Mouse (Mus musculus) limb, embryonic 10.5 days (tissue): ENCODE measurements at regions not wholly inside any gene's neighbourhood (a gene's known extent, or its start where the extent isn't known, plus 50 kb on each side); places are given as distances from the start of the nearest gene placed in this dataset.

ENCODE experiments used
- DNase-seq: peaks from one replicate; pipeline ENCODE4 v3.0.0-alpha.2; 2017; ENCODE audit warnings: low spot score
- H3K27ac ChIP-seq: fragments of 300-500 bp; sonication (generic); 2 replicates; pipeline ENCODE4 v1.5.1; 2016; ENCODE audit warnings: mild to moderate bottlenecking
- H3K27me3 ChIP-seq: fragments of 300-500 bp; sonication (generic); 2 replicates; pipeline ENCODE4 v1.6.1; 2016; ENCODE audit warnings: low read depth, mild to moderate bottlenecking; ENCODE audit not compliant: poor library complexity, severe bottlenecking
- H3K36me3 ChIP-seq: fragments of 300-500 bp; sonication (generic); 2 replicates; pipeline ENCODE4 v1.6.1; 2016; ENCODE audit warnings: mild to moderate bottlenecking, moderate library complexity
- H3K4me1 ChIP-seq: fragments of 300-500 bp; sonication (generic); 2 replicates; pipeline ENCODE4 v1.6.1; 2016
- H3K4me3 ChIP-seq: fragments of 300-500 bp; sonication (generic); 2 replicates; pipeline ENCODE4 v1.5.1; 2016; ENCODE audit warnings: mild to moderate bottlenecking, moderate library complexity
- H3K9me3 ChIP-seq: fragments of 300-500 bp; sonication (generic); replicated peaks from 2 replicates; pipeline ENCODE4 v1.6.1; 2016; ENCODE audit warnings: mild to moderate bottlenecking
- WGBS: fragments of 180-500 bp; shearing (Covaris S2); methylation state at CpG from one replicate; pipeline ENCODE4 v1.1.7; 2016; 5-methylcytosine and 5-hydroxymethylcytosine counted together

DNA sequence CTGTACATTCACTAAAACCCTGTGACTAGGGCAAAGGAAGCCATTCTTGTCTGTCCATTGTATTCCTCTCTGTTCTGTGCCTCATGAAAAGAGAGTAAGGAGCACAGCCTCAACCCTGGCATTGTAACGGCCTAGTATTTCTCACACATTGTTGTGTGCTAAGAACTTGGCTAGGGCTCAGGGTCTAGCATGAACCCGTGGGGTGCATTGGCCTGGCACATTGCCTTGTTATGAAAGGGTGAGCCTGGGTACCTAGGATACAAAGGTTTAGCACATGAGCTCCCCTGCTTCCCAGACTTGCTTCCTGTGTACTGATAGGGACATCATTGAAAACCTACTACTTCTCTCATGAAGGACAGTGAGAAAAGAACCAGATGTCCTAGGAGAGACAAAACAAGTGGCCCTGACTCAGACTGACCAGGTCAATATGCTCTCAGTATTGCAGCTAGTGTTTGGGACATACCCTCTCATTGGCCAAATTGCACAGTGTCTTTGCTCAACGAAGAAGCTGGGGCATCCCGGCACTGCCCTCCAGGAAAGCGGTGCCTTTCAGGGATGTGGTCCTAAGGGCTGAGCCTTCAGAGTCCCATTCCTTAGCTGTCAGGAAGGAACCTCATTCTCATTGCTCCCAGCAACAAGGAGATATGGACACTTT is 298.6 kb downstream of the Glrx3 start:
- no peak for DNase-seq
- 93% methylated on average over 5 of the region's 5 CpGs for WGBS
- no peaks in the 10 kb centered on the region for H3K36me3 ChIP-seq
- peaks cover 5% of the 10 kb centered on the region; the same call in 1 of the 2 replicates for H3K4me1 ChIP-seq
- no peak overlapping the region for H3K27ac ChIP-seq
- no peaks in the 10 kb centered on the region for H3K27me3 ChIP-seq
- H3K4me3 ChIP-seq, result no peak overlapping the region
- H3K9me3 ChIP-seq, result no peaks in the 10 kb centered on the region

DNA sequence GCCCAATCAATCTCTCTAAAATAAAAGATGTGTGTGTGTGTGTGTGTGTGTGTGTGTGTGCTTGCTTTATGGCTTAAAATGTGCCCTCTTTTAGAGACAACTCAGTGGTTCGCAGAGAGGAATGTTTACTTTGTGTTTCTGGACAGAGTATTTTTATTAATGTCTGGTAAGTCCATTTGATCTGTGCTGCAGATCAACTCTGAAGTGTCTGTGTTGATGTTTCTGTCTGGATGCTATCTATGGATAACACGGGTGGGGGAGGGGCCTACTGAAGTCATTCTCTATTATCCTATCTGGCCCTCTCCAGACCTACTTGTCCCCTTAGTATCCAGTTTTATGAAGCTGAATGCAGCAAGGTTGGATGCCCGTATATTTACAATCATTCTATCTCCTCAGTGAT is 304.3 kb downstream of the Glrx3 start:
- Histone ChIP-seq H3K27me3 (no peaks in the 10 kb centered on the region), H3K36me3 (no peaks in the 10 kb centered on the region), H3K4me1 (peaks cover 5% of the 10 kb centered on the region; the same call in 1 of the 2 replicates), H3K9me3 (no peaks in the 10 kb centered on the region), H3K4me3 (no peak overlapping the region), H3K27ac (no peak overlapping the region)
- DNase-seq, result no peak
- 82% methylated on average over 3 of the region's 3 CpGs for WGBS

DNA sequence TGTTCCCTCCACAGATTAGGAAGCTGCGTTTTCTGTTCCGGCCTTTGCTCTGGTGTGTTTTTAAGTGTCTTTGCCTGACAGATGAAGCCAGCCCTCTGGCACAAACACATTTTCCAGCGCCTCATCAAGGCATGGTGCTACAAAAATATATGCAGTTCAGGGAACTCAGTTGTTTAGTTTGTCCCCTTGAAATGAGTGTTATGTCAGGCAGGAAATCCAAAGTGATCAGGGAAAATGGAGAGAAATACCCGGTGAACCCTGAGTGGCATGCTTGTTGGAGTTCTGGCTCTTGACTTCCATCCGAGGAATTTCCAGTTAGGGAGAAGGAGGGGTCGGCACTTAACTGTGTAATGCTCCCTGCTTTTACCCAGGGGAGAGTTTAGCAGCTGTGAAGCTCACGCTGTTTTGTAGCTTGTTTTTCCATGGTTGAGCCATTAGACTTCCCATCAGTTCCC is 304.9 kb downstream of the Glrx3 start:
- Histone ChIP-seq H3K4me3 (no peak overlapping the region), H3K27ac (no peak overlapping the region), H3K36me3 (no peaks in the 10 kb centered on the region), H3K27me3 (no peaks in the 10 kb centered on the region), H3K9me3 (no peaks in the 10 kb centered on the region), H3K4me1 (peaks cover 5% of the 10 kb centered on the region; the same call in 1 of the 2 replicates)
- no peak for DNase-seq
- WGBS, result 44% methylated on average over 7 of the region's 7 CpGs

DNA sequence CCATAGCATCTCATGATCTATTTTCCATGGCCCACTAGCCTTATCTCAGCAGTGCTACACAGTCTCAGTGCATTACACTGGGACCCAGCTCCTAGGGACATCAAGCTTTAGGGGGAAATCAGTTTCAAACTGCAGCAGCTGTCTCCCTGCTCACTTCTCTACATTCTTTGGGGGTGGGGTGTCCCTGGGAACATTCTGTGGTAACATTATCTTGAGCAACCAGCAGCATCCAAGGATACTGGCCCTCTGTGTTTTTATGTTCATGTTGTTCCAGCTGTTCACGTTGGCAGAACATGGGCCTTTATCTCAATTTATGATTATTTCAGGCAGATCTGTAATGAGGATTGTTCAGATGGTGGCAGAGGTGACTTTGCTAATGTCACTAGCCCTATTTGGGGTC is 308.2 kb downstream of the Glrx3 start:
- Histone ChIP-seq H3K9me3 (no peaks in the 10 kb centered on the region), H3K27ac (no peak overlapping the region), H3K4me1 (peaks cover 6% of the 10 kb centered on the region; the same call in 1 of the 2 replicates), H3K36me3 (no peaks in the 10 kb centered on the region), H3K27me3 (no peaks in the 10 kb centered on the region), H3K4me3 (no peak overlapping the region)
- 85% methylated on average over 1 of the region's 1 CpGs for WGBS
- no peak for DNase-seq

DNA sequence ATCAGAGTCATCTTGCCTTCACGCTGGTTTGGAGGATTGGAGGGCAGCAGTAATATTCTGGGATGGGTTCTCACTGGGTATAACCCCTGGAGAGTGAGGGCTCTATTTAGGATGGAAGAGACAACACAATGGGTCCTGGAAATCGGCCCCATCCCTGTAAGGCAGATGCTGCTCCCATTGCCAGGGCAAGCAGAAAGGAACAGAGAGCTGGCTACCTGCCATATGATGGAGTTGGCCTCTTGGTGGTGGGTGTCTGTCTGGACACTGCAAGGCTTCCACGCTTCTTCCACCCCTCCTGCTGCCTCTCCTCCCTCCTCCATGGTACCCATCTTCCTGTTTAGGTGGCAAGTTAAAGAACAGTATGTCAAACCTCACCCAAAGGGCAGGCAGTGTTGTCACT is 308.6 kb downstream of the Glrx3 start:
- no peak overlapping the region for H3K27ac ChIP-seq
- DNase-seq, result no peak
- no peaks in the 10 kb centered on the region for H3K36me3 ChIP-seq
- no peaks in the 10 kb centered on the region for H3K9me3 ChIP-seq
- H3K4me1 ChIP-seq, result peaks cover 11% of the 10 kb centered on the region; the same call in 1 of the 2 replicates
- 75% methylated on average over 3 of the region's 3 CpGs for WGBS
- H3K27me3 ChIP-seq, result no peaks in the 10 kb centered on the region
- H3K4me3 ChIP-seq, result no peak overlapping the region

DNA sequence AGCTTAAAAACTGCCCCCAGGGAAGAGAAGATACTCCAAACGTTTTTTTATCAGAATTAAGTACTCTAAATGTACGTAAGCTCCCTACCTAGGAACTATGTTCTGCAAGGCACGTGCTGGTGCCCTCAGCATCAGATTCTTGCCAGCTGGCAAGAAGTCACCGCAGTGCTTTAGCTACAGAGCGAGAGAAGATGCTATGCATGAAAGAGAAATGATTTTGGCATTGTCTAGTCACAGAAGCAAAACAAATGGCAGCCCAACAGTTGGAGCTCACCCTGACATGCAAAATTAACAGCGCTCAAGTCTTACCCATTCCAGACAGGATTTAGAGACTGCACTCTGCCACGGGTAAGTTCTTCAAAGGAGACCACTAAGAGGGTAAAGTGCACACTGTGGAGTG is 311.5 kb downstream of the Glrx3 start:
- peaks cover 11% of the 10 kb centered on the region; the same call in 1 of the 2 replicates for H3K4me1 ChIP-seq
- no peak for DNase-seq
- H3K27ac ChIP-seq, result no peak overlapping the region
- no peaks in the 10 kb centered on the region for H3K9me3 ChIP-seq
- WGBS, result 81% methylated on average over 7 of the region's 7 CpGs
- H3K27me3 ChIP-seq, result no peaks in the 10 kb centered on the region
- H3K4me3 ChIP-seq, result no peak overlapping the region
- no peaks in the 10 kb centered on the region for H3K36me3 ChIP-seq

DNA sequence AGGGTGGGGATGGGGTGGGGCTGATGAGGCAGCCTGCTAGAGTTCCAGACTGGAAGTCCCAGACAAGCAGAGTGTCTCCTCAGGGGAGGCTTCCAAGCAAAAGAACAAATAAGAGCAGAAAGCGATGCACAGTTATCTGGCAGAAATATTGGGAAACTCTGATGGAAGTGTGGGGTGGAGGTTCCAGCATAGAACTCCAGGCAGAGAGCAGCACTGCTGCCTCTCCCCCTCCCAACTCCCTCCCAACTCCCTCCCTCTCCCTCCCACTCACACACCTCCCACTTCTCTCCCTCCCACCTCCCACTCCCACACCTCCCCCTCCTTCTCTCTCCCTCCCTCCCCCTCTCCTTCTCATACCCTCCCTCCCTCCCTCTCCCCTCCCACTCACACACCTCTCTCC is 313.3 kb downstream of the Glrx3 start:
- Histone ChIP-seq H3K36me3 (no peaks in the 10 kb centered on the region), H3K9me3 (no peaks in the 10 kb centered on the region), H3K27me3 (no peaks in the 10 kb centered on the region), H3K27ac (no peak overlapping the region), H3K4me3 (no peak overlapping the region), H3K4me1 (peaks cover 11% of the 10 kb centered on the region; the same call in 1 of the 2 replicates)
- DNase-seq, result no peak
- 38% methylated on average over 1 of the region's 1 CpGs for WGBS

DNA sequence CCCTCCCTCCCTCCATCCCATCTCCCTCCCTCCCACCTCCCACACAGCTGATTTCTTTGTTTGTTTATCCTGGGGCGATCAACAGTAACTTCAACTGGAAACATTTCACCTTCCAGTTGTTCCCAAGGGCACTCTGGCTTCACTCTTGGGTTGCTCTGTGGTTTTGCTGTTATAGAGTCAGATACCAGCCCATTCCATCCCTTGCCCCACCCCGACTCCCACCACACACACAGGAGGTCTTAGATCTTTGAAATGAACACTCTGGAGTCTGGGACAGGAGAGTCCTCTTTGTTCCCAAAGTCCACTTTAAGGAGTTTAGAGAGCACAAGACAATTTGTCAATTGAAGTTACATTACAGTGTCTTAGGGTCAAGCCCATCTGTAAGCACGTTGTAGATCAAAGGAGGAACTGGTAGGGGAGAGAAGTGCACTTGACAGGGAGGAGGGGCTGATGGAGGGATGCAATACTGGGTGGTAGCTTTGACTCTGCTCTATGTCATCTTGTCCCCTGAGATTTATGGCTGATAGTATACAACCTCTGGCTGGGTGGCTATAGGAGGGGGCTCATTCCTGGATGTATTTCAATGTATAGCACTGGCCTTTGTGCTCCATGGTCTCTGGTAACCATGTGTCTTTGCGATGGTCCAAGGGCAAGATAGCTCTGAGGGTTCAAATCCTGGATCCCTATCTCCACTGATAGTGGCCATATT is 313.9 kb downstream of the Glrx3 start:
- Histone ChIP-seq H3K4me3 (no peak overlapping the region), H3K9me3 (no peaks in the 10 kb centered on the region), H3K27ac (no peak overlapping the region), H3K27me3 (no peaks in the 10 kb centered on the region), H3K36me3 (no peaks in the 10 kb centered on the region), H3K4me1 (peaks cover 11% of the 10 kb centered on the region; the same call in 1 of the 2 replicates)
- DNase-seq, result no peak
- WGBS, result 26% methylated on average over 4 of the region's 4 CpGs

DNA sequence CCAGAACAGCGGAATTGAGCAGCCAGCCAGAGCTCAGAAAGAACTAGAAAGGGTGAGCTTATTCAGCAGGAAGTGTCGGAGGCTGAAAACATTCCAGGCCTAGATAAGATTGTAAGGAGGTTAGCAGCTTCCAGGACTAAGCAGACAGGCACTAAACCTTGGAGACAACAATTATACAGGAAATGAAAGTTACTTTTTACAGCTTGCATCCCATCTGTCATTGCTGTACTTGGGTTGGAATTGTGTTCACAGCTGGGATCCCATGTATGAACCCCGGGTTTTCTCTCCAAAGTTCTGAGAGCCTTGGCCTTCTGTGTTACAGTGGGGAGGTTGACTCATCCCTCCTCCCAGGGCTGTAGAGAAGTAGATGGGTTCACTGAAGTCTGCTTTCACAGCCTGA is 328.5 kb downstream of the Glrx3 start:
- Histone ChIP-seq H3K9me3 (no peaks in the 10 kb centered on the region), H3K36me3 (no peaks in the 10 kb centered on the region), H3K27ac (no peak overlapping the region), H3K27me3 (no peaks in the 10 kb centered on the region), H3K4me1 (peaks cover 12% of the 10 kb centered on the region; the same call in 1 of the 2 replicates), H3K4me3 (no peak overlapping the region)
- 75% methylated on average over 3 of the region's 3 CpGs for WGBS
- peak; percentile 15 for DNase-seq

DNA sequence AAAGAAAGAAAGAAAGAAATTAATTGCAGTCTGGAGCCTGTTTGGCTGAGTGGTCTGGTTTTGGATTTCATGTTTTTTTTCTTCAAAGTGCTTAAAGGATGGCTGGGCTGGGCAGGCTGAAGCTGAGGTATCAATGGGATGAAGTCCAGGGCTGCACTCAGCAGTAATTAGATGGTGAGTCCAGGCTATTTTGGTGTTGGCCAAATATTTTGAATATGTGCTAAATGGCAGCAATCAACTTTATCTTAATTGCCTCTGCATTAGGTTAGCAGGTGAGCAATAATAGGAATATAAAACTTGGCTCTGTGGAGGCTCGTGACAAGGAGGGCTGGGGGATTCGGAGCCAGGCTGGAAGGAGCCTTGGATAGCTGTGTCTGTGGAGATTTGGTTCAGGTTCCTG is 329.3 kb downstream of the Glrx3 start:
- 53% methylated on average over 2 of the region's 2 CpGs for WGBS
- DNase-seq, result no peak
- H3K9me3 ChIP-seq, result no peaks in the 10 kb centered on the region
- no peaks in the 10 kb centered on the region for H3K36me3 ChIP-seq
- H3K27ac ChIP-seq, result no peak overlapping the region
- no peak overlapping the region for H3K4me3 ChIP-seq
- no peaks in the 10 kb centered on the region for H3K27me3 ChIP-seq
- peaks cover 12% of the 10 kb centered on the region; the same call in 1 of the 2 replicates for H3K4me1 ChIP-seq

DNA sequence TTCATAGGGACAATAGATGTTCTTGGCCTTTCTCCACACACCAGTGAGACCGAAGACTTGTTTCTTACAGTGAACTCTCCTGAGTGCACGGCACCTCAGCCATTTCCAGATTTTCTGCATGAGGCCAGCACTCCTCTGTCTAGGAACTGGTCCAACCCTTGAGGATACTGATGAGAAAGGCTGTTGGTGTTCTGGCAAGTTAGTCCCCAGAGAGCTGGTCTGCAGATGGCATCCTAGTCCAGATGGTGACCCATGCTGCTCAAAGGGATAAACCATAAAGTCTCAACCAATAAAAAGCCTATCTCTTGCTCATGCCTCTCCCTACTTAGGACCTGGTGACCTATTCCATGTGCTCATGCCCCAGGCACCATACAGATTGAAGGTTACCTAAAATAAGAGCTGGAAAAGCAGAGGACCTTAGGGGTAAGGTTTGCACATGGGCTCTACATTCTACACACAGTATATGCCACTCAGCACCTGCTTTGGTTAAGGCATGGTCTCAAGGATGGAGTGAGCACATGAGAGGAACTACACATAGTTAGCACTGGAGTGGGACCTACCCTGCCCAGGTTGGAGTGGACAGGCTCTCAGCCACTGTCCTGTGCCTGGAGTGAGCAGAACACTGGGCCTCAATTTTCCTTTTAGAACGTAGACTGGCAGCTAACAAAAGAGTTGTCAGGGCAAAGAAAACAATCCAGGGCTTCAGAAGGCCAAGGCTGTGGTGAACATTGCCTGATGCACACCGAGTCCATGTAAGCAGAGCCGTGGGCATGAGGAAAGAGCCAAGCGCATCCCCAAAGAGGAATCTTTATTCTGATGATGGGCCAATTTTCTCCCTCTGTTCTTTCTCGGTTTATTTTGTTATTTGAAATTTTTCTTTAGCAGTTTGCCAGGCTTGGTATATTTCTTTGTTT is 335.9 kb downstream of the Glrx3 start:
- no peaks in the 10 kb centered on the region for H3K9me3 ChIP-seq
- 89% methylated on average over 7 of the region's 7 CpGs for WGBS
- peak; percentile 19 for DNase-seq
- H3K27me3 ChIP-seq, result no peaks in the 10 kb centered on the region
- peaks cover 4% of the 10 kb centered on the region; the same call in 1 of the 2 replicates for H3K4me1 ChIP-seq
- H3K36me3 ChIP-seq, result no peaks in the 10 kb centered on the region
- no peak overlapping the region for H3K4me3 ChIP-seq
- no peak overlapping the region for H3K27ac ChIP-seq

DNA sequence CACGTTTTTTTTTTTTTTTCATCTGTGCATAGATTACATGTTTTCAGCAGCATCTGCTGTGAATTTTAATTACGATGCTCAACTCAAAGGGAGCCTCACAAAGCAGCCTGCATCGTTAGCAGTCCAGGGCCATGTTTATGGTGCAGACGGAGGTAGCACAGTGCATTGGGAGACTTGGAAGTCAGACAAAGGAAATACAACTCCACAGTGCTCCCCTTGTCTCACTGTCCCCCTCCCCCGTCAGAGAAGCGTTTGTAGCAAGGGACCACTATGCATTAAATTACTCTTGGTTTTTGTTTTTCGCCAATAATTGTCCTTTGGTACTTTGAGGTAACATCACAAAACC is 336.5 kb downstream of the Glrx3 start:
- H3K9me3 ChIP-seq, result no peaks in the 10 kb centered on the region
- 64% methylated on average over 7 of the region's 7 CpGs for WGBS
- H3K4me1 ChIP-seq, result peaks cover 4% of the 10 kb centered on the region; the same call in 1 of the 2 replicates
- H3K27me3 ChIP-seq, result no peaks in the 10 kb centered on the region
- peak; percentile 27 for DNase-seq
- H3K4me3 ChIP-seq, result no peak overlapping the region
- no peaks in the 10 kb centered on the region for H3K36me3 ChIP-seq
- no peak overlapping the region for H3K27ac ChIP-seq

DNA sequence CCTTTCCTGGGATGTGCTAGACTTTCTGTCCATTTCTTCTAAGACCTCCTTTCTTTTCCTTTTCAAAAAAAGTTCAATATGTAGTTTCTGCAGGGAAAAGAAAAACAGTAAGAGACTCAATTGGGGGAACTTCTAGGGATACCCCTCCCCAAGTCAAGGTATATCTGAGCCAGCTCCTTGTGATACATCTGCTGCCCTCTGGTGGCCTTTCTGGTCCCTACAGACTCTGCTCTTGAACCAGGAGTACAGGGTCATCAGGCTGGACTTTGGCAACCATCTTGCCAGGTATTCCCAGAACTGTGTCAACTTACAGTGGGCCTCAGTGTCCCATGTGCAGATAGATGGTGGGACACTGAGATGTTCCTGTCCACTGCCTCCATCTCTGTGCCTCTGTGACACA is 346.5 kb downstream of the Glrx3 start:
- Histone ChIP-seq H3K27ac (no peak overlapping the region), H3K27me3 (no peaks in the 10 kb centered on the region), H3K36me3 (no peaks in the 10 kb centered on the region), H3K4me3 (no peak overlapping the region), H3K4me1 (no peaks in the 10 kb centered on the region), H3K9me3 (no peaks in the 10 kb centered on the region)
- peak; percentile 71 for DNase-seq
